Mouse (Mus musculus): ENCODE measurements around the gene Fry. TPM values are rescaled to one million over a fixed set of nuclear protein-coding genes. Genes with fewer than 3 reads are reported as not detected.
A peak's percentile ranks its signal among the peaks of the same experiment; 100 is the strongest.
"Not testable (repeated sequence)": the region's sequence is repeated elsewhere in the genome, so short reads cannot be mapped to it uniquely, and the experiment has no call there.

The Fry gene
- polyA plus RNA-seq, 1 experiment from 2014 or later: 10.8 TPM

- not testable (repeated sequence) for H3K27me3 ChIP-seq; H3K36me3 ChIP-seq; H3K27ac ChIP-seq; H3K4me3 ChIP-seq; H3K4me1 ChIP-seq; H3K9me3 ChIP-seq; H3K9ac ChIP-seq; H3K4me2 ChIP-seq (replicated peaks); ATAC-seq (ENCODE audit: low FRiP score, low read depth)
- WGBS: 86% methylated on average over 4 of the region's 4 CpGs
Measured at GRCm38 (mm10) chr5:150491573-150492173, 373.2 kb downstream of the Fry start.

DNA sequence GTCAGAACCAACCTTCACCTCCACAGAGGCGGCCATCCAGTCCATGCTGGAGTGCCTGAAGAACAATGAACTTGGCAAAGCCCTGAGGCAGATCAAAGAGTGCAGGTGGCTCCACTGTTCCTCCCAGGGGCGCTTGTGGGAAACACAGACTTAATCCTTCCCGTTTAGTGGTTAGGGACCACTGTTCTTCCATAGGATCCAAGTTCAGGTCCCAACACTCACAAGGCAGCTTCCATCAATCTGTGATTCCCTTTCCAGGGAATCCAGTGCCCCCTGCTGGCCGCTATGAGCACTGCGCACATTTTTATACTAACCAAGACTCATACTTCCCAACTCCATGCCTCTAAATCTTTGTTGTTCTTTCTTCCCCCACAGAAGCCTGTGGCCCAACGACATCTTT, 377.3 kb downstream of the Fry start:
- Histone ChIP-seq H3K4me3 (no peak overlapping the region), H3K36me3 (0 out of 2 replicates have a peak, but pooled peaks cover 3% of the 10 kb centered on the region), H3K9ac (no peak overlapping the region), H3K27me3 (no peaks in the 10 kb centered on the region), H3K4me1 (0 out of 2 replicates have a peak, but pooled peaks cover 2% of the 10 kb centered on the region), H3K27ac (no peak overlapping the region), H3K9me3 (no peaks in the 10 kb centered on the region), H3K4me2 (replicated peaks) (no peak overlapping the region)
- ATAC-seq (ENCODE audit: low FRiP score, low read depth): no peak
- WGBS: 46% methylated on average over 6 of the region's 6 CpGs

GRCm38 (mm10) chr5:150510451-150511225, 392.2 kb downstream of the Fry start:
- Histone ChIP-seq H3K9ac (no peak overlapping the region), H3K27ac (no peak overlapping the region), H3K4me2 (replicated peaks) (no peak overlapping the region), H3K27me3 (no peaks in the 10 kb centered on the region), H3K4me3 (no peak overlapping the region), H3K4me1 (no peaks in the 10 kb centered on the region), H3K9me3 (no peaks in the 10 kb centered on the region), H3K36me3 (no peaks in the 10 kb centered on the region)
- no peak for ATAC-seq (ENCODE audit: low FRiP score, low read depth)
- WGBS: 89% methylated on average over 6 of the region's 6 CpGs

- H3K4me2 ChIP-seq (replicated peaks): no peak overlapping the region
- no peaks in the 10 kb centered on the region for H3K4me1 ChIP-seq
- 73% methylated on average over 4 of the region's 4 CpGs for WGBS
- no peak overlapping the region for H3K9ac ChIP-seq
- H3K4me3 ChIP-seq: no peak overlapping the region
- H3K27me3 ChIP-seq: no peaks in the 10 kb centered on the region
- H3K9me3 ChIP-seq: no peaks in the 10 kb centered on the region
- H3K36me3 ChIP-seq: no peaks in the 10 kb centered on the region
- no peak for ATAC-seq (ENCODE audit: low FRiP score, low read depth)
- no peak overlapping the region for H3K27ac ChIP-seq
Measured at GRCm38 (mm10) chr5:150513264-150513663, 394.8 kb downstream of the Fry start.

GRCm38 (mm10) chr5:150514027-150514426, 395.6 kb downstream of the Fry start:
- Histone ChIP-seq H3K4me2 (replicated peaks) (no peak overlapping the region), H3K4me3 (no peak overlapping the region), H3K9me3 (no peaks in the 10 kb centered on the region), H3K27ac (no peak overlapping the region), H3K4me1 (no peaks in the 10 kb centered on the region), H3K27me3 (no peaks in the 10 kb centered on the region), H3K9ac (no peak overlapping the region), H3K36me3 (no peaks in the 10 kb centered on the region)
- 82% methylated on average over 1 of the region's 1 CpGs for WGBS
- no peak for ATAC-seq (ENCODE audit: low FRiP score, low read depth)

GRCm38 (mm10) chr5:150518064-150518463, 399.6 kb downstream of the Fry start, which contains the start of gene Zar1l:
TSS of gene Zar1l (minus strand) at chr5:150518164.
- Histone ChIP-seq H3K27ac (no peak within 1 kb of the TSS), H3K9me3 (no peaks in the 10 kb centered on the region), H3K4me3 (no peak within 1 kb of the TSS), H3K36me3 (no peaks in the 10 kb centered on the region), H3K4me2 (replicated peaks) (no peak within 1 kb of the TSS), H3K9ac (no peak within 1 kb of the TSS), H3K27me3 (no peaks in the 10 kb centered on the region), H3K4me1 (peaks cover 5% of the 10 kb centered on the region)
- WGBS: 39% methylated on average over 4 of the region's 4 CpGs
- no peak for ATAC-seq (ENCODE audit: low FRiP score, low read depth)

DNA sequence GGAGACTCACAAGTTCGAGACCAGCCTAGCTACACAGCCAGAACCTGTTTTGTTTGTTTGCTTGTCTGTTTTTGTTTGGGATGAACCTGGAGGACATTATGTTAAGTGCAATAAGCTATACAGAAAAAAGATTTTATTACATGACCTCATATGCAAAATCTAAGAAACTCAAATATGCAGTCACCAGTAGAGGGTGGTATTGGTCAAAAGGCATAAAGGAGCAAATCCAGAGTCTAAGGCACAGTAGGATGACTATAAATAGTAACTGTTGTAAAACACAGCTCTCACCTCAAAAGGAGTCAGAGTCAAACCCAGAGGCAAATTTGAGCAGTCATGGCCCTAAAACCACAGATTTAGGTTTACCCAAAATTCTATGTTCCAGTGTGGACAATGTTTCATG, 401.1 kb downstream of the Fry start:
- no peak for ATAC-seq (ENCODE audit: low FRiP score, low read depth)
- Histone ChIP-seq H3K4me2 (replicated peaks) (no peak overlapping the region), H3K4me1 (peaks cover 12% of the 10 kb centered on the region), H3K27ac (no peak overlapping the region), H3K27me3 (no peaks in the 10 kb centered on the region), H3K36me3 (no peaks in the 10 kb centered on the region), H3K9me3 (no peaks in the 10 kb centered on the region), H3K4me3 (no peak overlapping the region), H3K9ac (no peak overlapping the region)
- WGBS: 86% methylated on average over 1 of the region's 1 CpGs

GRCm38 (mm10) chr5:150521937-150522866, 403.8 kb downstream of the Fry start, which contains the start of gene Brca2:
TSS of gene Brca2 (plus strand) at chr5:150522630.
- Histone ChIP-seq H3K27ac (peak within 1 kb of the TSS; percentile 75), H3K4me3 (peak within 1 kb of the TSS; percentile 77), H3K27me3 (no peaks in the 10 kb centered on the region), H3K4me1 (peaks cover 12% of the 10 kb centered on the region), H3K9me3 (no peaks in the 10 kb centered on the region), H3K4me2 (replicated peaks) (peak within 1 kb of the TSS; percentile 69), H3K9ac (peak within 1 kb of the TSS; percentile 93), H3K36me3 (peaks cover 4% of the 10 kb centered on the region; the same call in 1 of the 2 replicates)
- peak; percentile 94 for ATAC-seq (ENCODE audit: low FRiP score, low read depth)
- WGBS: 5% methylated on average over 63 of the region's 63 CpGs

DNA sequence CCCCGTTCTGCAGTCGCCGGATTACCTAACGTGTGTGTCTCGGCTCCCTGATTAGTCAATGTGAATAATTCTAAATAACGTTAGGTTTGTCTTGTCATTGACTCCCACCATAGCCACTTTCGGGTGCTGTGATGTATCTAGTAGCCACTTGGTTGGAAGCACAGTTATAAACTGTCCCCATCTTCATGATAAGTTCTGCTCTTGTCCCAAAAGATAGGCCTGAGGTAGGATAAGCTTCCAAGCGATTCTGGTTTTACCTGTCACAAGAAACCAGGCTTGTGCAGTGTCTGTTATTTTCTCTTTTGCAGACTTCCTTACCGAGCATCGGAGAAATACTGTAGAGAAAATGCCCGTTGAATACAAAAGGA, 404.4 kb downstream of the Fry start:
- Histone ChIP-seq H3K4me2 (replicated peaks) (peak overlapping the region; percentile 69), H3K4me3 (peak overlapping the region; percentile 77), H3K27ac (peak overlapping the region; percentile 75), H3K9ac (peak overlapping the region; percentile 93), H3K9me3 (no peaks in the 10 kb centered on the region), H3K27me3 (no peaks in the 10 kb centered on the region), H3K36me3 (peaks cover 4% of the 10 kb centered on the region; the same call in 1 of the 2 replicates), H3K4me1 (peaks cover 12% of the 10 kb centered on the region)
- 6% methylated on average over 11 of the region's 11 CpGs for WGBS
- 0 out of 2 replicates have a peak, but pooled peaks have one; percentile 29 for ATAC-seq (ENCODE audit: low FRiP score, low read depth)

DNA sequence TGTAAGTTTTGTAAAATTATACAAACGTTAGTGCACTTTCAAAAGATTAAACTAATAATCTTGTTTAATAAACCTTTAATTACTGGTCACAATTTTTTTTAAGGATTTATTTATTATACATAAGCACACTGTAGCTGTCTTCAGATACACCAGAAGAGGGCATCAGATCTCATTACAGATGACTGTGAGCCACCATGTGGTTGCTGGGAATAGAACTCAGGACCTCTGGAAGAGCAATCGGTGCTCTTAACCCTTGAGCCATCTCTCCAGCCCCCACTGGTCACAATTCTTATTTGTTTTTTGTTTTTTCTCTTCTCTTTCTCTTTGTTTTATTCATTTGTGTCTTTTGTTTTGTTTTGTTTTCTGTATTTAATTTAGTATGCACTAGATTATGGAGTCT, 406.8 kb downstream of the Fry start:
- H3K4me3 ChIP-seq: no peak overlapping the region
- no peaks in the 10 kb centered on the region for H3K27me3 ChIP-seq
- H3K9me3 ChIP-seq: no peaks in the 10 kb centered on the region
- 91% methylated on average over 2 of the region's 2 CpGs for WGBS
- ATAC-seq (ENCODE audit: low FRiP score, low read depth): no peak
- peaks cover 12% of the 10 kb centered on the region for H3K4me1 ChIP-seq
- no peak overlapping the region for H3K9ac ChIP-seq
- no peak overlapping the region for H3K27ac ChIP-seq
- peaks cover 11% of the 10 kb centered on the region for H3K36me3 ChIP-seq
- no peak overlapping the region for H3K4me2 ChIP-seq (replicated peaks)

GRCm38 (mm10) chr5:150541302-150541701, 422.9 kb downstream of the Fry start:
- Histone ChIP-seq H3K4me2 (replicated peaks) (no peak overlapping the region), H3K27me3 (no peaks in the 10 kb centered on the region), H3K9me3 (peaks cover 3% of the 10 kb centered on the region; the same call in 1 of the 2 replicates), H3K36me3 (peaks cover 42% of the 10 kb centered on the region), H3K4me3 (no peak overlapping the region), H3K9ac (no peak overlapping the region), H3K27ac (no peak overlapping the region), H3K4me1 (no peaks in the 10 kb centered on the region)
- ATAC-seq (ENCODE audit: low FRiP score, low read depth): no peak
- WGBS: 97% methylated on average over 1 of the region's 1 CpGs

GRCm38 (mm10) chr5:150543184-150543583, 424.7 kb downstream of the Fry start:
- Histone ChIP-seq H3K4me3 (no peak overlapping the region), H3K27me3 (no peaks in the 10 kb centered on the region), H3K36me3 (peaks cover 27% of the 10 kb centered on the region), H3K4me2 (replicated peaks) (no peak overlapping the region), H3K9me3 (no peaks in the 10 kb centered on the region), H3K9ac (no peak overlapping the region), H3K4me1 (no peaks in the 10 kb centered on the region), H3K27ac (no peak overlapping the region)
- WGBS: 96% methylated on average over 2 of the region's 2 CpGs
- no peak for ATAC-seq (ENCODE audit: low FRiP score, low read depth)
